Mouse (Mus musculus) lung, embryonic 15.5 days (tissue): ENCODE data around the gene Sstr4. TPM values are rescaled to one million over a fixed set of nuclear protein-coding genes. Genes with fewer than 3 reads are reported as not detected.

Source experiments
- ATAC-seq: fragments of 200-750 bp; cut with Nextera tagmentation; 2 replicates; pipeline ENCODE4 v1.8.0; 2017; ENCODE audit warnings: moderate number of reproducible peaks, borderline replicate concordance; ENCODE audit not compliant: low FRiP score, low TSS enrichment; ENCODE audit errors: extremely low read depth
- H3K27ac ChIP-seq: fragments of 300-500 bp; sonication (generic); 2 replicates; pipeline ENCODE4 v1.5.1; 2015; ENCODE audit warnings: moderate library complexity, mild to moderate bottlenecking, inconsistent platforms
- H3K27me3 ChIP-seq: fragments of 300-500 bp; sonication (generic); 2 replicates; pipeline ENCODE4 v1.6.1; 2015; ENCODE audit warnings: inconsistent platforms
- H3K36me3 ChIP-seq: fragments of 300-500 bp; sonication (generic); 2 replicates; pipeline ENCODE4 v1.6.1; 2015; ENCODE audit warnings: inconsistent platforms
- H3K4me1 ChIP-seq: fragments of 300-500 bp; sonication (generic); 2 replicates; pipeline ENCODE4 v1.6.1; 2015; ENCODE audit warnings: inconsistent platforms
- H3K4me2 ChIP-seq: fragments of 300-500 bp; sonication (generic); 2 replicates; pipeline ENCODE4 v1.6.1; 2015; ENCODE audit warnings: inconsistent platforms, mild to moderate bottlenecking, moderate library complexity
- H3K4me3 ChIP-seq: fragments of 300-500 bp; sonication (generic); 2 replicates; pipeline ENCODE4 v1.5.1; 2015; ENCODE audit warnings: mild to moderate bottlenecking, inconsistent platforms
- H3K9ac ChIP-seq: fragments of 300-500 bp; sonication (generic); 2 replicates; pipeline ENCODE4 v1.6.1; 2015; ENCODE audit warnings: inconsistent platforms
- H3K9me3 ChIP-seq: fragments of 300-500 bp; sonication (generic); 2 replicates; pipeline ENCODE4 v1.6.1; 2016; ENCODE audit warnings: inconsistent platforms
- WGBS: fragments of 180-500 bp; shearing (Covaris S2); methylation state at CpG from one replicate; pipeline ENCODE4 v1.1.7; 2015; 5-methylcytosine and 5-hydroxymethylcytosine counted together
- polyA plus RNA-seq: library from polyadenylated mRNA; unstranded; fragments of >200 nt; fragmentation: Nextera tagmentation; extraction: Ambion mirVana; gene quantifications from 2 replicates; pipeline ENCODE4 v1.2.1, GENCODE M21; 2015

Gene Sstr4
- polyA plus RNA-seq, 1 experiment from 2014 or later: 3.0 TPM

DNA sequence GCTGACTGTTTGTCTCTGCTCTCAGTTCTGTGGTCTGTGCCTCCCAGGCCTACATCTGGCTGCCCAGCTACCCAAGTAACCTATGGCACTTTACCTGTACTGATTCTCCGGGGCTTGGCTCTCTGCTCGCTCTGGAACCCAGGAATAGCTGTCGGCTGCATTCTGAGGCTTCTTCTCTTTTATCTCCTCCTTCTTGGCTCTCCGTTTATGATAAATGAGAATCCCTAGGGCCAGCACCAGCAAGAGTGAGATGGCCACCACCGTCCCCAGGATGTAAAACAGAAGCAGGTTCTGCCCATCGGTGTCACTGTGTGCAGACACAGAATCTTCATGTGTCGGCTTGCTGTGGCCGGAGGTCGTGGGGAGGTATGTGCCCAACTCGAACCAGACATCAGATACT, 46.3 kb downstream of the Sstr4 start:
- Histone ChIP-seq H3K27ac (peak overlapping the region; percentile 63), H3K4me2 (peak overlapping the region; percentile 35; the same call in 1 of the 2 replicates), H3K36me3 (no peaks in the 10 kb centered on the region), H3K4me3 (peak overlapping the region; percentile 34), H3K27me3 (no peaks in the 10 kb centered on the region), H3K4me1 (peaks cover 9% of the 10 kb centered on the region; the same call in 1 of the 2 replicates), H3K9ac (peak overlapping the region; percentile 27; the same call in 1 of the 2 replicates), H3K9me3 (no peaks in the 10 kb centered on the region)
- ATAC-seq: no peak
- WGBS: 74% methylated on average over 10 of the region's 10 CpGs

- Histone ChIP-seq H3K27ac (peak overlapping the region; percentile 83), H3K4me3 (peak overlapping the region; percentile 34), H3K4me2 (peak overlapping the region; percentile 35), H3K9ac (peak overlapping the region; percentile 21; the same call in 1 of the 2 replicates), H3K4me1 (peaks cover 6% of the 10 kb centered on the region; the same call in 1 of the 2 replicates), H3K9me3 (no peaks in the 10 kb centered on the region), H3K27me3 (no peaks in the 10 kb centered on the region), H3K36me3 (no peaks in the 10 kb centered on the region)
- ATAC-seq: no peak
- 67% methylated on average over 4 of the region's 4 CpGs for WGBS
These were observed 47.0 kb downstream of the Sstr4 start for GRCm38 (mm10) chr2:148442172-148442571.

- Histone ChIP-seq H3K4me1 (peaks cover 5% of the 10 kb centered on the region; the same call in 1 of the 2 replicates), H3K9ac (peak overlapping the region; percentile 14; the same call in 1 of the 2 replicates), H3K27ac (peak overlapping the region; percentile 83), H3K9me3 (no peaks in the 10 kb centered on the region), H3K36me3 (no peaks in the 10 kb centered on the region), H3K4me3 (peak overlapping the region; percentile 34), H3K27me3 (no peaks in the 10 kb centered on the region), H3K4me2 (peak overlapping the region; percentile 35; the same call in 1 of the 2 replicates)
- 70% methylated on average over 4 of the region's 4 CpGs for WGBS
- ATAC-seq: no peak
These were observed 47.6 kb downstream of the Sstr4 start for GRCm38 (mm10) chr2:148442710-148443109.

DNA sequence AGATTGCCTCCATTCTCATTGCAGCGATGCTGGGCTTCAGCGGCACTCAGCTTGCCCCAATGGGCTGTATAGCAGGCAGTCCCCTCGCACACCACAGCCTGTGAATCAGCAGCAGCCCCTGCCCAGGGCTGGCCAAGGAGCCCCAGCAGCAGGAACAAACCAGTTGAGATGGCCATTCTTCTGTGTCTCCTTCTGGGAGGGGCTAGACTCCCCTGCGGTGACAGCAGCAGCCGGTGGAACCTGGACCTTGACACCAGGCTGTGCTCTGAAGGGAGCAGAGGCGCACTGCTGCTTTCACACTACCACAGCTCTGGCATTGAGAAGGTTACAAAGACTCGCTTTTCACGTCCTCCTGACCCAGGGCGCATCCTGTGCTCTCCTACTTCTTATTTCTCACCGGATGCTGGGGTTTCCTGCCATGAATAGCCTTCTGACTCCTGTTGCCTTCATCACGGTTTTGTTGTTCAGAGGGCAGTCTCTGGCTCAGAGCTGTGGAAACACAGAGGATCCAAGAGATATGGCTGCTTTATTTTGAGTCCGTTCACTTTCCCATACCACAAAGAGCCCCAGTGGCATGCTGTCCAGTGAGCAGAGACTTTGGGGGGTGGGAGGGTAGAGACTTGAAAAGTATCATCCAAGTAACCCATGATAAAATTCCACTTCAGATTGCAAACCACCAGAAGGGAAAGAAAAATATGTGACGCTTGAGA, 48.3 kb downstream of the Sstr4 start, which contains the start of gene Cd93:
TSS of gene Cd93 (minus strand) at position 315 of the 710 bp plus-strand sequence.
- 44% methylated on average over 13 of the region's 13 CpGs for WGBS

DNA sequence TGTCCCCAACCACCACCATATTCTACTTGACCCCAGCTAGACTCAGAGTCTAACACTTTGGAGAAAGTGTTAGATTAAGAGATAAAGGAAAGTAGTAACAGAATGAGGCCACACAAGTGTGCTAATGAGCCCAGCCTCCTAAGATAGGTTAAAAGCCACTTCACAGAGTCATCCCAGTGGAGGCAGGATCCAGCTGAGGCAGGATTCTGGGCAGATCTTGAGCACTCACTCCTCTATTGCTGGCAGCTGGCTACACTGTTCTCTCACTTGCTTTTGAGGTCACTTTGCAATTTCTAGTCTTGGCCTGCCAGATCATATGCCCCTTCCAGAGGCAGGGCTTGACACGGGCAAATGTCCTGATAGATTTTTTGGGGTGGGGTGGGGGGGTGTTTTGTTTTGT, 49.3 kb downstream of the Sstr4 start:
- Histone ChIP-seq H3K9ac (no peak overlapping the region), H3K27ac (0 out of 2 replicates have a peak overlapping the region, but pooled peaks have one; percentile 57), H3K4me3 (no peak overlapping the region), H3K9me3 (no peaks in the 10 kb centered on the region), H3K36me3 (no peaks in the 10 kb centered on the region), H3K4me1 (peaks cover 5% of the 10 kb centered on the region; the same call in 1 of the 2 replicates), H3K27me3 (no peaks in the 10 kb centered on the region), H3K4me2 (no peak overlapping the region)
- ATAC-seq: no peak
- 44% methylated on average over 1 of the region's 1 CpGs for WGBS

More for the DNA sequence above, 48.3 kb downstream of the Sstr4 start, which contains the start of gene Cd93:
- Histone ChIP-seq H3K27ac (peak within 1 kb of the TSS; percentile 83), H3K9me3 (no peaks in the 10 kb centered on the region), H3K36me3 (no peaks in the 10 kb centered on the region), H3K9ac (peak within 1 kb of the TSS; percentile 14; the same call in 1 of the 2 replicates), H3K27me3 (no peaks in the 10 kb centered on the region), H3K4me1 (peaks cover 5% of the 10 kb centered on the region; the same call in 1 of the 2 replicates), H3K4me3 (peak within 1 kb of the TSS; percentile 34), H3K4me2 (peak within 1 kb of the TSS; percentile 35; the same call in 1 of the 2 replicates)
- peak; percentile 57; the same call in 1 of the 2 replicates for ATAC-seq

GRCm38 (mm10) chr2:148445616-148446015, 50.5 kb downstream of the Sstr4 start:
- Histone ChIP-seq H3K27me3 (no peaks in the 10 kb centered on the region), H3K9me3 (no peaks in the 10 kb centered on the region), H3K27ac (no peak overlapping the region), H3K4me1 (peaks cover 5% of the 10 kb centered on the region; the same call in 1 of the 2 replicates), H3K36me3 (no peaks in the 10 kb centered on the region), H3K4me2 (no peak overlapping the region), H3K9ac (no peak overlapping the region), H3K4me3 (no peak overlapping the region)
- WGBS: 87% methylated on average over 1 of the region's 1 CpGs
- no peak for ATAC-seq

Other genes starting within 250 kb of the Sstr4 start
- 98.0 and 102 TPM in 2 replicates for gene Thbd, start 12.8 kb downstream of the Sstr4 start, polyA plus RNA-seq
- gene Cd93, start 48.2 kb downstream of the Sstr4 start, polyA plus RNA-seq: 33.4 and 35.4 TPM in 2 replicates